Mouse (Mus musculus): ENCODE results near the gene Ccdc106.

The Ccdc106 gene

DNA sequence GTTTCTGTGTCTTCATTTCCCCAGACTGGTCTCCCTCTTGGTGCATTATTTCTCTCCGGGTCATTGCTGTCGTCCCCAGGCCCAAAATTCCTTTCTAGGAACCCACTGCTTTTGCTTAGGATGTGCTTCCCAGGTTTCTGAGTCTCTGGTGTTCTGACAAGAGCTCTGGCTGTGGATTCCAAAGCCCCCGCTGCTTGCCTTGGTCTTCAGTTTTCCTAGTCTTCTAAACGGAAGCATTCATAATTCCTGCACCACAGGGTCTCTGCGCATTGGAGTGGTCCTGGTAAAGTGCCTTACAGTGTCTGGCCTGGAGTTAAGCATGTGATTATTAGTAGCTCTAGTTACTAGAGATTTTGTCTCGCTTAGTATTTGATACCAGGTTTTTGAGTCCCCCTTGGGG, 60.5 kb downstream of the Ccdc106 start:
- no peak for DNase-seq (ENCODE audit: low spot score)

DNA sequence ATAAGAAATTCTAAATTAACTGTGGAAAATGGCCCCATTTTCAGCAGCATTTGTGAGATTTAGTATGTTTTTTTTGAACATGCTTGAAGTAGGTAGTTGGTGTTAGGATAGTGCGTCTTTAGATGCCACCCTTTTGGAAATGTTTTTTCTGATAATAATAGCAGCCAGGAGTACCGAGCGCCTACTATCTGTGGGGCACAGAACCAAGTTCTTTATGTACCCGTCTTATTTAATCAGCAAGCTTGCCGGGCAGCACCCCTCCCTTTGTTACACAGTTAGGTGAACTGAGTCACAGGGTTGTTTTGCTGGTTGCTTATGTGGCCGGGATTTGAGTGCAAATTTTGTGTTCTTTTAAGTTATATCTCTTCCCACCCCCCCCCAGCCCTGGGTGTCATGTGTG, 60.9 kb downstream of the Ccdc106 start:
- no peak for DNase-seq (ENCODE audit: low spot score)

DNA sequence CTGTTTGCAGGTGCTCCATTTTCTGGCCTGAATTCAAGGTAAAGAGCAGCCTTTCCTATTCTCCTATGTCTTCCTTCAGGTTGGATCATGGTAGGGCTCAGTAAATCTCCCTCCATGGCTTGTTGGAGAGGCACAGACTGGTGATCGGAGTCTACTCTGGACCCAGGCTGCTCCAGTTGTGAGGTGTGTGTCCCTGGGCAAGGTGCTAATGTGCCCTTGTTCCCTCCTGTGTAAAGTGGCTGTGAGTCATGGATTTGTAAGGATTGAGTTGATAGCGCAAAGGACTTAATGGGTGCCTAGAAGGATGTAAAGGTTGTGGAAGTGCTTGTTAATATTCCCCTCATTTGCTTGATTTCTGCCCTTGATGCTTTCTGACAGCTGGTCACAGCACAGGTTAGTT, 61.6 kb downstream of the Ccdc106 start:
- DNase-seq (ENCODE audit: low spot score) = no peak

DNA sequence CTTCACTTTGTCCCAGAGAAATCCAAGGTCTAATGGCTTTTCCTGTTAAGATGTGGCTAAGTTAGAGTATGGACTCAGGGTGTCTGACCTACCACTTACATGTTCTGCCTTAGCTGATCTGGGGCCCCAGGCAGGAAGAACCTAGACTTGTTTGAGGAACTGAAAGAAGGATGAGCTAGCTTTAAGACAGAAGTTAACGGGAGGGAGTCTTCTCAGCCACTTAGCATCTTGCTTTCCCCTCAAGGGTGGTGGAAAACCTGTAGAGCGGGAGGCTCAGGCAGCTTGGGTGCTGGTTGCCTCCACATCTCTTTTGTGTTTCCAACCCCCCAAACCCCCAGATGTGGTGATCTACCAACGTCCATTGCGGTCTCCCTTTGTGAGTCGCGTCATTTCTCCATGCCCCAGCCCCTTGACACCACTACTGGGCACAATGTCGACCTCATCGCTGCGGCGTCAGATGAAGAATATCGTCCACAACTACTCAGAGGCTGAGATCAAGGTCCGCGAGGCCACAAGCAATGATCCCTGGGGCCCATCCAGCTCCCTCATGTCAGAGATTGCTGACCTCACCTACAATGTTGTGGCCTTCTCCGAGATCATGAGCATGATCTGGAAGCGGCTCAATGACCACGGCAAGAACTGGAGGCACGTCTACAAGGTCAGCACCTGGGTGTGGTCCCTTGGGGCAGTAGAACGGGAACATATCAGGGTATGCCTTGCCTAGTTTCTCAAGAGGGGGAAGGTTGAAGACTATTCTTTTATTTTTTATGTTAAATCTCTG, 63.2 kb downstream of the Ccdc106 start:
- DNase-seq (ENCODE audit: low spot score) = no peak

DNA sequence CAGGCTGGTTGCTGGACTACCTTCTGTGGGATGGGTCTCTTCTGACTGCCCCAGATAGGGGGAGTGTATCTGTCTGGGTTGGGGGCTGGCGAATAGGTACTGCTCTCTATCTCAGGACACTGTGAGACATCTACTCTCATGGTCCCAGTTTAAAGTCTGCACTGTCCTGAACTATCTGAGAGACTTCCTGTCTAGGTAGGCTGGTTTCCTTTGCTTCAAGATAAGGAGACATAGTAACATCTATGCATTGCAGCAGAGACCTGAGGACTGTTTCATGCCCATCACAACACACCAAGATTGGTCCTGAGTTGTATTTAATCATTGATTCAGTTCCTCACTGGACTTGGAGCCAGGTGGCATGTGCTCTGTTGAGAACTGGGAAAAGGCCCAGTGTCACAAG, 65.2 kb downstream of the Ccdc106 start:
- DNase-seq (ENCODE audit: low spot score) = no peak

DNA sequence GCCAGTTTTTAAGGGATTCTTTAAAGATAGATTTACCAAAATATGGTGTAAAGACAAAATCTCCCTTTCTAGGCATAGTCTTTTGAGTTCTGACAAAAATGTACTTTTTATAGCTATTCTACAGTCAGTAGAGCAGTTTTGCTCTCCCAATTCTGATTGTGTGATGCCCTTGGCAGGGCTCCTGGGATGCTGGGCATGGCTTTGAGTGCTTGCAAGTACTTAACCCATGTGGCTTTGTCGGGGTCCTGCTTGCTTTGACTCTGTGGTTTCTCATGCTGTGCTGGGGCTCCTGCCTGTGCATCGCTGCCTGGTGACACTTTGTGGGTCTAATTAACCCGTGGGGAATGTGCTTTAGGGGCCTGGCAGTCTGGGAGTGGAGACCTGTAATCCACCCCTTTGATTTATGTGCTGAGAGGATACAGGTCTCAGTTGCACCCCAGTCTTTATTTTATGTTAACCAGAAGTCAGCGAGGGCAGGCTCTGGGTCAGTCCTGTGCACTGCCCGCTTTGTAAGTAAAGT, 66.6 kb downstream of the Ccdc106 start:
- DNase-seq (ENCODE audit: low spot score) = no peak

DNA sequence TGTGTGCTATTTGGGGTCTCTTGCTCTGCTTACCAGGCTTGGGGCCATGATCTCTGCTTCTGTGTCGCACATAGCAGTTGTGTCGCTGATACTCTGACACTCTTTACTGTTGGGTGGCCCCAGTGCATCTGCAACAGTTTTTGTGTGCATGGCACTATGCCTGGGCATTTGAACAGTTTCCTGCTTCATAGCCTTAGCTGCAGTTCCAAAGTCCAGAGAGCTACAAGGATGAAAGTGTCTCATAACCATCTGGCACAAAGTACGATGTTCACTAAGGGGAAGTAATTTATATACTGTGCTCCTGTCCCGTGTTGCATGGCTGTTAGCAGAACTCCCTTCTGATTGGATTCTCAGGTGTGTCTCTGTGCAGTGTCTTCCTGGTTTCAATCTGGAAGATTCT, 67.5 kb downstream of the Ccdc106 start:
- DNase-seq (ENCODE audit: low spot score) = no peak

DNA sequence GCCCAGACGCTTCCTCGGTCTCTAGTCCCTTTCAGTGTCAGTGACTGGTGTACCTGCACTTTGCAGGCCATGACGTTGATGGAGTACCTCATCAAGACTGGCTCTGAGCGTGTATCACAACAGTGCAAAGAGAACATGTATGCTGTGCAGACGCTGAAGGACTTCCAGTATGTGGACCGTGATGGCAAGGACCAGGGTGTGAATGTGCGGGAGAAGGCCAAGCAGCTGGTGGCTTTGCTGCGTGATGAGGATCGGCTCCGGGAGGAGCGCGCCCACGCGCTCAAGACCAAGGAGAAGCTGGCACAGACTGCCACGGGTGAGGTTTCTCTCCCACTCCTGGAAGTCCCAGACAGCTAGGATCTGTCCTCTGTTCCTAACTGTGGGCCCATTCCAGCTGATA, 69.5 kb downstream of the Ccdc106 start:
- DNase-seq (ENCODE audit: low spot score) = no peak

DNA sequence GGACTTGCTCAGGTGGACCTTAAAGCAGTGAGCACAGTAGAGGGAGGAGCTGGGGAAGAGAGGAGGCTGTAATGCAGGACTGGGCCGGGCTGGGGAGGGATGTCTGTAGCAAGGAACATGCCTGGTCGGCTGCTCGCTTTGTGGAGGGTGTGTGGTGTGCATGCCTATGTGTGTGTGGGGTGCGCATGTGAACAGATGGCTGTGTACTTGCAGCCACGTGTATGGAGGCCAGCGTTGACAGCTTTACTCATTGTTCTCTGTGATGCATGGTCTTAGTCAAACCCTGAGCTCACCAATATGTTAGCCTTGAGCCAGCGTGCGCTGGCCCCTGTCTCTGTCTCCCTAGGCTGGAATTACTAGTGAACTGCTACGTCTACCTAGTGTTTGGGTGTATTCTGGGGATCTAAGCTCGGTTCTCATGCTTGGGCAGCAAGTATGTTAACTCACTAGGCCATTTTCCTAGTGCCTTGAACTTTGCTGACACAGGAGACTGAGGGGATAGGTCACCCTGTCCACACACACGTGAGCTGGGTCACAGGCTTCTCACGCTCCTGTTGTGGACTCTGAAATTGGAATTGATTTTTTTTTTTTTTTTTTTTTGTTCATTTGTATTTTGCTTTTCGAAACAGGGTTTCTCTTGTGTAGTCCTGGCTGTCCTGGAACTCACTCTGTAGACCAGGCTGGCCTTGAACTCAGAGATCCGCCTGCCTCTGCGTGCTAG, 70.8 kb downstream of the Ccdc106 start:
- DNase-seq (ENCODE audit: low spot score) = no peak

DNA sequence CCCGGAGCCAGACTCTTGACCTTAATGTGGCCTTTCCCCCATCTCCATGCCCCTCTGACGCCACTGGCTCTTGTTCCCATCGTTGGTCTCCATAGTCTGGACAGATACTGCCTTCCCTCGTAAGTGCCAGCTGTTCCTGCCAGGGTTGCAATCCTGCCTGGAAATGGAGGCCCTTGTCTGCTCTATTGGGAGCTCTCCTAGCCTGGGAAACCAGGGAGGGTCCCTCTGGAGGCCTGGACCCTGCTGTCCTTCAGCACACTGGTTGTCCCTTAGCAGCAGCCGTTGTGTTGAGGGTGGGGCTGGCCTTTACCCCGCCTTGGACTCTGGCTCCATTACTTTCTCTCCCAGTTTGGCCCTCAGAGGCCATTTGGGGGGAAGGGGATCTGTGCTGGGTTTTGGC, 72.0 kb downstream of the Ccdc106 start:
- DNase-seq (ENCODE audit: low spot score) = no peak

DNA sequence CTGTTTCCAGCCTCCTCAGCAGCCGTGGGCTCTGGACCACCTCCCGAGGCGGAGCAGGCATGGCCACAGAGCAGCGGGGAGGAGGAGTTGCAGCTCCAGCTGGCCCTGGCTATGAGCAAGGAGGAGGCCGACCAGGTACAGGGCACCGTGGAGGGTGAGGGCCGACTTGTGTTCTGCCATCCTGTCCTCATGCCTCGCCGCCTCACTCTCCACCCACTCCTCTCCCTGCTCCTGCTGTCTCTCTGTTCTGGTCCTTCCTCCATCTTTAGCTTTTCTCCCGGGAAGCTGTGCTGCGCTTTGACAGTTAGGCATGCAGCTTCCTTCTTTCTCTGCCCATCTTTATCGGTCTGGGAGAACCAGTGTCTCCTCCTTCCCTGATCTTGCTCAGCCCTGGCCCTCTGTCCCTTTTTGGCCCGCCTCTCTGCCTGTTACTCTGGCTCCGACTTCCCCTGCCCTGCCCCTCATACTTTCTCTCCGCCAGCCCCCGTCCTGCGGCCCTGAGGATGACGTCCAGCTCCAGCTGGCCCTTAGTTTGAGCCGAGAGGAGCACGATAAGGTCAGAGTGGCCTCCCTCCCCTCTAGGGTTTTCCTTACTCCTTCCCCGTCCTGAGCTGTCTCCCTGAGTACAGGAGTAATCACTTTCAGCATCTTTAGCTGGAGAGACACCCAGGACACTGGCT, 72.6 kb downstream of the Ccdc106 start:
- DNase-seq (ENCODE audit: low spot score) = no peak

DNA sequence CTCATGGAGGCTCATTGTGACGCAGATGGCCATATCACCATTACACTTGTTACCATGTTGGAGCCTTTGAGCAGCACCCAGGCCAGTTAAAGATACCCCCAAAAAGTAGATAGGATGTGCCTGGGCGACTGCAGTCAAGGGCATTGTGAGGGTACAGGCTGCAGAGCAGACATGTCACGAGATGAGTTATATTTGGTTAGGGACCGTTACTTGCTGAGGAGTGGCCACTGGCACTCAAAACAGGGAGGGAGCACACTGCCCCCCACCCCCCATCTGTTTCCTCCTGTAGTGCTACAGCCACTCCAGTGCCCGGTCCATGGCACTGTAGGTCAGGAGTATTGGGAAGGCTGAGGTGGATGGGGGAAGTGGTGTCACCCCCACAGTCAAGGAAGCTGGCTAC, 78.4 kb downstream of the Ccdc106 start:
- DNase-seq (ENCODE audit: low spot score) = no peak

DNA sequence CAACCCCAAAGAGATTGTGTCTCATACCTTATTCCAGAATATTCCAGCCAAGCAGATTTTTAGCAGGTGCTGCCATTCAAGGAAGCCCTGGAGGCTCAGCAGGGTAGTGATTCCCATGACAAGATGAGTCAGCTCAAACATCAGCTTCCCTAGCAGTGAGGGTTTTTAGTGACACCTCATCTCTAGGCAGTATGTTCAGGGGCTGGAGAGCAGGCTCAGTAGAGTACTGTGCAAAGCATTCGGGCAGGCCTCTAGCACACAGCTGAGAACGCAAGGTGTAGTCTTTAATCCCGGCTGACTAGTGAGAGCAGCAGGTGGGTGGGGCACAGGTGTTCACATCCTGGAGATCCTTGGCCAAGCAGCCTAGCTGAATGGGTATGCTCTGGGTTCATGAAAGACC, 79.4 kb downstream of the Ccdc106 start:
- no peak for DNase-seq (ENCODE audit: low spot score)

DNA sequence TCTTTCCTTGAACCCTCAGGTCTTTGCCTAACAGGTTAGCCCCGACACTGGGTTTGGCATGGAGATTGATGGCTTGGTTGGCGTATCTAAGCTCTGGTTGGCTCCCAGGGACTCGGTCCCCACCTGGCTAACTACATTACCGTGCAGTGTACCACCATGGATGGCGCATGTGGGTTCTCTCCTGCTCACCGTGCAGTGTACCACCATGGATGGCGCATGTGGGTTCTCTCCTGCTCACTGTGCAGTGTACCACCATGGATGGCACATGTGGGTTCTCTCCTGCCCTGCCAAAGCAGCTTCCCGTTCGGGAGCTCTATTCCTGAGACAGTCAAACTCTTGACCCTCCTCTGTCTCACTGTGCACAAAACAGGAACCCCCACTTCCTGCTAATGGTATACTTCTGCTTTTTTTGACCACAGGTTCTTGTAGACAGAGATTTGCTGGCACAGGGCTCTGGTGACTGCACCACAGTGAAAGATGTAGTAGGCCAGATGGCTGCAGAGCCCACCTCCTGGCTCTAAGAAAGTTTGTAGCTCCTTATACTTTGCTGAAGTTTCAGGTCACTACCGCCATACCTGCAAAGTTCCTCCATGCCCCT, 80.8 kb downstream of the Ccdc106 start:
- DNase-seq (ENCODE audit: low spot score) = no peak

DNA sequence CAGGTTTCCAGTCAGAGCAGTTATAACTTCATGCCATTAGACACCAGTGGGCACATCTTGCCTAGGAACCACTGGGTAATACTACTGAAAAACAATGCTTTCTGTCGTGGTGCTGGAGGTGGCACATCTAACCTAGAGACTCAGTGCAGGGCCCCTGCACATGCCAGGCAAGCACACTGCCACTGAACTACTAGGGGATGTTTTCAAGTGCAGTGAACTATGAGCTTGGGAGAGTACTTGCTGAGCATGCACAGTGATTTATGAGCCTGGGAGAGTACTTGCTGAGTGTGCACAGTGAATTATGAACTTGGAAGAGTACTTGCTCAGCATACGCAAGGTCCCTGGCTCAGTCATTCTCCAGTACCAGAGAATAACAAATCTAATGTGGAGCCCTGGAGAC, 82.2 kb downstream of the Ccdc106 start:
- DNase-seq (ENCODE audit: low spot score) = no peak

DNA sequence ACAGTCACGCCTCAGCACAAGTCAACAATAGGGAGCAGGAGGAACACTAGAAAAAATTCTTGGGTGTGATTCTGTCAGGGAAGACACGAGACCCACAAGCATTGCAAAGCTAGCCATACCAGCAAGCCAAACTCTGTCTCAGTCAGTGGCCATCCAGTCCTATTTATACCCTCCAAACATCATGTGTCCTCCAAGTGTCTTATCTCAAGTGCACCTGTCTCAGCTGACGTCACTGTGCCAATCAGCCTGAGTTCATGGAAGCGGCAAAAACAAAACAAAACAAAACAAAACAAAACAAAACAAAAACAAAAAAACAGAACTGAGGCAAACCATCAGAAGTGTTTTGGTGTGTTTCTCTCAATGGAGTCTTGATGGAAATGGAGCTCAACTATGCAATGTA, 87.9 kb downstream of the Ccdc106 start:
- DNase-seq (ENCODE audit: low spot score) = no peak

DNA sequence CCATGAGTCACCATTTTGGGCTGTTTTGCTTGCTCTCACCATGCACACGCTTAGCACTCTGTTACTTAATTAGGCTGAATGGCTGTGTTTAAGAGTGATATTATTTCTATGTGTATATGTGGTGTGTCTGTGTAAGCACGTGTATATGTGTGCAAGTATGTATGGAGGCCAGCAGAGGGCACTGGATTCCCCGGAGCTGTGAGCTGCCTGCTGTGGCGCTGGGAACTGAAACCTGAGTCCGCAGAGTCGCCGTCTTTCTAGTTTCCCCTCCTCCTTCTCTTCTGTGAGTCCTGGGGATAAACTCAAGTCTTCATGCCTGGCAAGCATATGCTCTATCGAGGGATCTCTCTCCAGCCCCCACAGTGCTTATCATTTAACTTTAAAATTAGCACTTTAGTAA, 88.9 kb downstream of the Ccdc106 start:
- DNase-seq (ENCODE audit: low spot score) = no peak

All from adipocyte (in vitro differentiated cells).